Mouse (Mus musculus): ENCODE data around the gene C130026I21Rik.
"Not testable (repeated sequence)": the region's sequence is repeated elsewhere in the genome, so short reads cannot be mapped to it uniquely, and the experiment has no call there.

- not testable (repeated sequence) for TF ChIP-seq CTCF, POLR2A (IDR thresholded peaks at IDR 0.05; ENCODE audit: insufficient read depth, low read depth, low read length)
Observed at GRCm38 (mm10) chr1:85270466-85270865, at the start of gene C130026I21Rik.

Data from olfactory bulb, adult 2 months (tissue).